Mouse (Mus musculus) neural tube, embryonic 15.5 days (tissue): ENCODE measurements around the gene Sgms2. TPM values are rescaled to one million over a fixed set of nuclear protein-coding genes. Genes with fewer than 3 reads are reported as not detected.
"Not testable (repeated sequence)": the region's sequence is repeated elsewhere in the genome, so short reads cannot be mapped to it uniquely, and the experiment has no call there.

ENCODE experiments used
- ATAC-seq: fragments of 200-750 bp; cut with Nextera tagmentation; 2 replicates; pipeline ENCODE4 v1.8.0; 2017; ENCODE audit warnings: mild to moderate bottlenecking, moderate TSS enrichment, moderate library complexity; ENCODE audit not compliant: low FRiP score
- H3K27ac ChIP-seq: fragments of 300-500 bp; sonication (generic); replicated peaks from 2 replicates; pipeline ENCODE4 v1.5.1; 2015; ENCODE audit warnings: mild to moderate bottlenecking, inconsistent platforms
- H3K27me3 ChIP-seq: fragments of 300-500 bp; sonication (generic); replicated peaks from 2 replicates; pipeline ENCODE4 v1.6.1; 2015; ENCODE audit warnings: inconsistent platforms
- H3K36me3 ChIP-seq: fragments of 300-500 bp; sonication (generic); 2 replicates; pipeline ENCODE4 v1.6.1; 2015; ENCODE audit warnings: inconsistent platforms
- H3K4me1 ChIP-seq: fragments of 300-500 bp; sonication (generic); 2 replicates; pipeline ENCODE4 v1.6.1; 2015; ENCODE audit warnings: inconsistent platforms
- H3K4me2 ChIP-seq: fragments of 300-500 bp; sonication (generic); 2 replicates; pipeline ENCODE4 v1.6.1; 2015; ENCODE audit warnings: inconsistent platforms, mild to moderate bottlenecking, moderate library complexity
- H3K4me3 ChIP-seq: fragments of 300-500 bp; sonication (generic); replicated peaks from 2 replicates; pipeline ENCODE4 v1.5.1; 2015; ENCODE audit warnings: mild to moderate bottlenecking, inconsistent platforms
- H3K9ac ChIP-seq: fragments of 300-500 bp; sonication (generic); replicated peaks from 2 replicates; pipeline ENCODE4 v1.6.1; 2015; ENCODE audit warnings: mild to moderate bottlenecking, inconsistent platforms
- H3K9me3 ChIP-seq: fragments of 300-500 bp; sonication (generic); replicated peaks from 2 replicates; pipeline ENCODE4 v1.6.1; 2016; ENCODE audit warnings: inconsistent platforms
- WGBS: fragments of 180-500 bp; shearing (Covaris S2); methylation state at CpG from one replicate; pipeline ENCODE4 v1.1.7; 2015; ENCODE audit warnings: mixed read lengths; 5-methylcytosine and 5-hydroxymethylcytosine counted together
- polyA plus RNA-seq: library from polyadenylated mRNA; unstranded; fragments of >200 nt; fragmentation: Nextera tagmentation; extraction: Ambion mirVana; gene quantifications from 2 replicates; pipeline ENCODE4 v1.2.1, GENCODE M21; 2015

The Sgms2 gene
- polyA plus RNA-seq, 1 experiment from 2014 or later: 1.8 TPM

- Histone ChIP-seq H3K4me1 (no peaks in the 10 kb centered on the region), H3K36me3 (no peaks in the 10 kb centered on the region), H3K9ac (no peak overlapping the region), H3K4me3 (no peak overlapping the region), H3K27me3 (no peaks in the 10 kb centered on the region), H3K9me3 (no peaks in the 10 kb centered on the region), H3K27ac (no peak overlapping the region), H3K4me2 (no peak overlapping the region)
- ATAC-seq: no peak
- WGBS: 76% methylated on average over 6 of the region's 6 CpGs
Measured at GRCm38 (mm10) chr3:131349013-131349412, 142.2 kb downstream of the Sgms2 start.

GRCm38 (mm10) chr3:131348579-131348950 lies 142.6 kb downstream of the Sgms2 start:
- Histone ChIP-seq H3K4me3 (no peak overlapping the region), H3K36me3 (no peaks in the 10 kb centered on the region), H3K9ac (no peak overlapping the region), H3K27ac (no peak overlapping the region), H3K4me2 (no peak overlapping the region), H3K27me3 (no peaks in the 10 kb centered on the region), H3K4me1 (no peaks in the 10 kb centered on the region), H3K9me3 (no peaks in the 10 kb centered on the region)
- 76% methylated on average over 3 of the region's 3 CpGs for WGBS
- no peak for ATAC-seq

GRCm38 (mm10) chr3:131347831-131348578 lies 143.2 kb downstream of the Sgms2 start:
- no peaks in the 10 kb centered on the region for H3K4me1 ChIP-seq
- no peaks in the 10 kb centered on the region for H3K36me3 ChIP-seq
- H3K4me2 ChIP-seq: no peak overlapping the region
- no peaks in the 10 kb centered on the region for H3K9me3 ChIP-seq
- no peak for ATAC-seq
- WGBS: 55% methylated on average over 6 of the region's 6 CpGs
- H3K4me3 ChIP-seq: no peak overlapping the region
- H3K9ac ChIP-seq: no peak overlapping the region
- no peaks in the 10 kb centered on the region for H3K27me3 ChIP-seq
- H3K27ac ChIP-seq: no peak overlapping the region

DNA sequence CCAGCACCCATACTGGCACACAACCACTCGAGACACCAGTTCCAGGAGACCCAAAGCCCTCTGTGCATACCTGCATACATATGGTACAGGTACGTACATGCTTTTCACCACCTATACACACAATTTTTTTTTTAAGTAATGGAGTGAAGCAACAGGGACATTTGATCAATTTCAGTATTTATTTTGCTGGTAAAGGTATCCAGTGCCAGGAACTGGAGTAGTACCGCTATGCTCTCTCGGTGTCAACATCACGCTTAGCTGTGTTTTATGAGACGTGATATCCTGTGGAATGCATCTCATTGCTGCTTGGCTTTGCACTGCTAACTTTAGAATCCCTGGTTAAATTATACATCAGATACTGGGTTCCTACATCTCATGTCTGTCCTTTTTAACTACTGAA lies 145.3 kb downstream of the Sgms2 start:
- H3K4me2 ChIP-seq: no peak overlapping the region
- H3K9me3 ChIP-seq: no peaks in the 10 kb centered on the region
- no peaks in the 10 kb centered on the region for H3K4me1 ChIP-seq
- H3K4me3 ChIP-seq: no peak overlapping the region
- no peak overlapping the region for H3K27ac ChIP-seq
- ATAC-seq: no peak
- WGBS: 86% methylated on average over 6 of the region's 6 CpGs
- H3K9ac ChIP-seq: no peak overlapping the region
- no peaks in the 10 kb centered on the region for H3K36me3 ChIP-seq
- no peaks in the 10 kb centered on the region for H3K27me3 ChIP-seq

DNA sequence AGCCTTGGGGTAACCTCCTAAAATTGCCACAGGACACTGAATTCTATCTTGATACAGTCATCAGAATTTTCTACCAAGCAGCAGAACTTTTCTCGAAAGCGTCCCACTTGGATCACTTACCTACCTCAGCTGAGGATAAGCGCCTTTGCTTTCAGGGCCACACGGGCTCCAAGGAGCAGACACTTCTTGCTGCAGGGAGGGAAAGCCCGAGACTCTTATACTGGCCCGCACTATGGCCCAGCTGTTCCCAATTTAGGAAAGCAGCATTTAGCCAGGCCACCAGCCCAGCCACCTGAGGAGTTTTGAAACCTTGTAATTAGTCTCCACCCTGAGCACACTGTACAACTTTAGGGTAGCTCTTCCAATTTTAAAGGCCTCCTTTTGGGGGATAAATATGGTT lies 147.9 kb downstream of the Sgms2 start:
- no peaks in the 10 kb centered on the region for H3K9me3 ChIP-seq
- H3K27ac ChIP-seq: no peak overlapping the region
- no peak overlapping the region for H3K9ac ChIP-seq
- ATAC-seq: no peak
- no peaks in the 10 kb centered on the region for H3K27me3 ChIP-seq
- H3K4me3 ChIP-seq: no peak overlapping the region
- H3K4me2 ChIP-seq: no peak overlapping the region
- no peaks in the 10 kb centered on the region for H3K36me3 ChIP-seq
- H3K4me1 ChIP-seq: no peaks in the 10 kb centered on the region
- 88% methylated on average over 6 of the region's 6 CpGs for WGBS

DNA sequence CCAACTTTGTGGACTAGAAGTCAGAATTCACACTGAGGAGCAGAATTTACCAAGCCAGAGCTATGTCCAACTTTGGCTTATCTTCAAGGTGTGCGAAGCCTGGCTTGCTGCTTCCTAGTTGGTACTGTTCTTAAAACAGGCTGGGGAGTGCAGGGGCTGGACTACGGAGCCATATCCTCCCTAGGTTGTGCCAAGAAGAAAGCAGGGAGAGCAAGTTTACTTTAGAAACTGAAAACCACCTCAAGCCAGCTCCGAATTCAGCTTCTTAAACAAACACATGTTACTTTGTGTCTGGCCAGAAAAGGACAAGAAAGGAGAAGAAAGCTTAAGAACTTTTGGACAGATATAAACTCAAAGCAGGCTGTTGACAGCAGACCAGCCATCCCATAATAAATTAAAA lies 150.3 kb downstream of the Sgms2 start:
- Histone ChIP-seq H3K4me2 (no peak overlapping the region), H3K4me3 (no peak overlapping the region), H3K27ac (no peak overlapping the region), H3K9ac (no peak overlapping the region), H3K27me3 (no peaks in the 10 kb centered on the region), H3K4me1 (no peaks in the 10 kb centered on the region), H3K9me3 (no peaks in the 10 kb centered on the region), H3K36me3 (no peaks in the 10 kb centered on the region)
- ATAC-seq: no peak
- WGBS: 83% methylated on average over 3 of the region's 3 CpGs

DNA sequence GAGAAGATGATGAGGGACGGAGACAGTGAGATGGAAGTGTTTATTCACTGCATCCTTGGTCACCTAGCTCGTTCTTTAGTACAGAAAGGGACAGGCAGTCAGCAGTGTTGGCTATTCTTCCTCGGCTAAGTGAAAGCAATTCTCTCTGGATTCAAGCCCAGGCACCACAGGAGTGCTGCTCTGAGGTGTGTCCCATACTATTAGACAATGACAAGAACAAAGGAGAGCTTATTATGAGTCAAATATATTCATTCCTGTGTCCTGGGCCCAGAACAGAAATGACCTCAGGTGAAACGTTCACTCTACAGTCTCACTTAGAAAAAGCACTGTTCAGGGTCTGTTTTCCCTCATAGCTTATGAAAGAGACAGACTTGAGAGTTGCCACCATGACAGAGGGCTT lies 151.9 kb downstream of the Sgms2 start:
- Histone ChIP-seq H3K9me3 (no peaks in the 10 kb centered on the region), H3K27me3 (no peaks in the 10 kb centered on the region), H3K4me1 (peaks cover 4% of the 10 kb centered on the region; the same call in 1 of the 2 replicates), H3K4me2 (no peak overlapping the region), H3K27ac (no peak overlapping the region), H3K4me3 (no peak overlapping the region), H3K36me3 (no peaks in the 10 kb centered on the region), H3K9ac (no peak overlapping the region)
- WGBS: 57% methylated on average over 4 of the region's 4 CpGs
- ATAC-seq: no peak

GRCm38 (mm10) chr3:131337749-131338148 lies 153.5 kb downstream of the Sgms2 start:
- not testable (repeated sequence) for H3K27me3 ChIP-seq, ATAC-seq, H3K36me3 ChIP-seq, H3K9ac ChIP-seq, H3K4me3 ChIP-seq, H3K27ac ChIP-seq, H3K4me1 ChIP-seq, H3K9me3 ChIP-seq, H3K4me2 ChIP-seq
- 98% methylated on average over 5 of the region's 7 CpGs for WGBS

- no peaks in the 10 kb centered on the region for H3K9me3 ChIP-seq
- no peaks in the 10 kb centered on the region for H3K36me3 ChIP-seq
- no peaks in the 10 kb centered on the region for H3K27me3 ChIP-seq
- ATAC-seq: no peak
- H3K4me3 ChIP-seq: no peak overlapping the region
- H3K4me2 ChIP-seq: no peak overlapping the region
- no peak overlapping the region for H3K27ac ChIP-seq
- peaks cover 4% of the 10 kb centered on the region; the same call in 1 of the 2 replicates for H3K4me1 ChIP-seq
- H3K9ac ChIP-seq: no peak overlapping the region
- WGBS: 60% methylated on average over 8 of the region's 8 CpGs
Measured at GRCm38 (mm10) chr3:131336629-131337028, 154.6 kb downstream of the Sgms2 start.

DNA sequence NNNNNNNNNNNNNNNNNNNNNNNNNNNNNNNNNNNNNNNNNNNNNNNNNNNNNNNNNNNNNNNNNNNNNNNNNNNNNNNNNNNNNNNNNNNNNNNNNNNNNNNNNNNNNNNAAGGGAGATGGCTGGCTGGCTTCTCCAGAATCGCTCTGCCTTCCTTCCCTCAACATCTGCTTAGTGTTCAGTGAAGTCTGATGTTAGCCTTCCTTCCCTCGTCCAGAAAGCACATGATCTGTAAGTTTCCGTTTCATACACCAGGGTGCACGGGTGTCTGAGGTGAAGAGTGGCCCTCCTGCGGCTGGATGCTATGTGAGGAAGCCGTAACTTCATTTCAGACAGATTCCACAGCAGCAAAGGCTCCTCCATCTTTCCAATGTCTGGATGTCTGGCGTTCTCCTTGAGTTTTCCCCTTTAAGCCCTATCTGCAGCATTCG lies 156.1 kb downstream of the Sgms2 start:
- WGBS: 78% methylated on average over 8 of the region's 8 CpGs
- ATAC-seq: no peak
- no peaks in the 10 kb centered on the region for H3K27me3 ChIP-seq
- no peak overlapping the region for H3K4me3 ChIP-seq
- H3K9ac ChIP-seq: no peak overlapping the region
- H3K4me1 ChIP-seq: peaks cover 4% of the 10 kb centered on the region; the same call in 1 of the 2 replicates
- no peak overlapping the region for H3K27ac ChIP-seq
- no peaks in the 10 kb centered on the region for H3K9me3 ChIP-seq
- no peak overlapping the region for H3K4me2 ChIP-seq
- no peaks in the 10 kb centered on the region for H3K36me3 ChIP-seq

GRCm38 (mm10) chr3:131327189-131327588 lies 164.0 kb downstream of the Sgms2 start:
- no peaks in the 10 kb centered on the region for H3K9me3 ChIP-seq
- no peak for ATAC-seq
- no peaks in the 10 kb centered on the region for H3K27me3 ChIP-seq
- no peak overlapping the region for H3K27ac ChIP-seq
- no peak overlapping the region for H3K4me2 ChIP-seq
- WGBS: 35% methylated on average over 7 of the region's 7 CpGs
- no peaks in the 10 kb centered on the region for H3K36me3 ChIP-seq
- no peak overlapping the region for H3K9ac ChIP-seq
- no peak overlapping the region for H3K4me3 ChIP-seq
- H3K4me1 ChIP-seq: peaks cover under 1% of the 10 kb centered on the region; the same call in 1 of the 2 replicates

DNA sequence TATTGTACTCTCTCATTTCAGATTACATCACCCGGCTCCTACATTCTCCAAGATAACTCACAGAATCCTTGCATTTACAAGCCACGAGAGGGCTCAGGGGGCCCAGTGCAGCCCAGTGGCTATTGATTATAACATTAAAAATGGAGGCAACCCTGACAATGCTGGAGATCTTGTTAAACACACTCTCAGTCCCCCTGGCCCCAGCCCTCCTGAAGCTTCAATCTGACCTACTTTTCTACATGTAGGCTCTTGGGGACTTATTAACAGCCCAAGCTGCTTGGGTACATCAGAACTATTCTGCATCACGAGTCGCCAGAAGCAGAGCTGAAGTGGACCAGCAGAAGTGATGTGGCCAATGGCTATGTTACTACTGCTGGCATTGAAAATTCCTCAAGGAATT lies 164.6 kb downstream of the Sgms2 start:
- Histone ChIP-seq H3K9ac (no peak overlapping the region), H3K4me2 (no peak overlapping the region), H3K27ac (no peak overlapping the region), H3K27me3 (no peaks in the 10 kb centered on the region), H3K4me1 (peaks cover 4% of the 10 kb centered on the region; the same call in 1 of the 2 replicates), H3K9me3 (no peaks in the 10 kb centered on the region), H3K36me3 (no peaks in the 10 kb centered on the region), H3K4me3 (no peak overlapping the region)
- 85% methylated on average over 4 of the region's 4 CpGs for WGBS
- ATAC-seq: no peak
